Mouse (Mus musculus) heart, postnatal 14 days (tissue): ENCODE data around the gene Ubxn4. TPM values are rescaled to one million over a fixed set of nuclear protein-coding genes. Genes with fewer than 3 reads are reported as not detected.
"Not testable (repeated sequence)": the region's sequence is repeated elsewhere in the genome, so short reads cannot be mapped to it uniquely, and the experiment has no call there.

Source experiments
- DNase-seq, 2 experiments: peaks; one replicate each; pipeline ENCODE4 v3.0.0; 2021 to 2022
- intact Hi-C: fragments of 180-260 bp; cut with DNase I; formaldehyde crosslinking; loops from one replicate; pipeline ENCODE4 v1.15.1; 2025
- long read RNA-seq, 2 experiments: library from polyadenylated mRNA; stranded (forward); transcript quantifications; one replicate each; pipeline ENCODE4 v2.0.0; 2021
- total RNA-seq, 2 experiments: library from RNA; stranded (reverse); gene quantifications; 2 replicates each; pipeline ENCODE4 v1.2.3; 2021

Gene Ubxn4
- 10 to 100 TPM; 37.8 to 41.5 TPM for total RNA-seq
- long read RNA-seq, experiment 1, full-length matches to known transcripts = 50 of 59 reads
- long read RNA-seq, experiment 1, partial matches to known transcripts = 2 of 59 reads
- long read RNA-seq, experiment 1, other reads (novel, unspliced or antisense) = 7 of 59 reads
- long read RNA-seq, experiment 2, full-length matches to known transcripts = 53 of 63 reads
- long read RNA-seq, experiment 2, partial matches to known transcripts = 1 of 63 reads
- long read RNA-seq, experiment 2, other reads (novel, unspliced or antisense) = 9 of 63 reads

DNA sequence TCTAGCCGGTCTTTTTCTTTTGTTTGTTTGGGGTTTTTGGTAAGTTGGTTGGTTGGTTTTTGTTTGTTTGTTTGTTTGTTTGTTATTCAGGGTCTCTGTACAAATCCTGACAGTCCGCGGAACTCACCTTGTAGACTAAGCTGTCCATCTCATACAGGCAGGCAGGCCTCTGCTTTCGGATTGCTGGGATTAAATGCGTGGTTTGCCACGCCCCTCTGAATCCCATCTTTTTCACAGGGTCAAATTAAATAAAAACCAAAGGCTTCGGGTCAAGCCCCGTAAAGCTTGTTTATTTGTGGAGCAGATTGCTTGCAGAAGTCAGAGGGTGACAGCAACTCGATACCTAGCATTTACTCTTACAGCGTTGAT, at the start of gene Ubxn4:
Gene Ubxn4, plus strand, starts transcription at position 338 of the 369 bp plus-strand sequence.
- intact Hi-C loops = loop anchor here (10.0 kb wide), 1 partner anchor 139 kb away; the partner anchor contains the start of genes R3hdm1 and Zranb3
- DNase-seq = no peak

DNA sequence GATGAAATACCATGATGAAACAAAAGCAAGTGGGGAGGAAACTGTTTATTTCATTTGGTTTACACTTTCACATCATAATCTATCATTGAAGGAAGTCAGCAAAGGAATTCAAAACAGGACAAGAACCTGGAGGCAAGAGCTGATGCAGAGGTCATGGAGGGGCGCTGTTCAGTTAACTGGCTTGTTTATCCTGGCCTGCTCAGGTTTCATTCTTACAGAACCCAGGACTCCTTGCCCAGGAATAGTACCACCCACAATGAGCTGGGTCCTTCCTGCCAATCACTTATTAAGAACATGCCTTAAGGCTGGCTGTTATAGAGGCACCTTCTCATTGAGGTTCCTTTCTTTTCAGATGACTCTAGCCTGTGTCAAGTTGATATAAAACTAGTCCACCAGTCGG, 49.8 kb upstream of the Ubxn4 start:
- intact Hi-C loops = no loop called here

GRCm38 (mm10) chr1:128197353-128197752, 46.4 kb upstream of the Ubxn4 start:
- DNase-seq = no peak
- intact Hi-C loops = no loop called here

More for the DNA sequence above, 49.8 kb upstream of the Ubxn4 start:
- DNase-seq = no peak

DNA sequence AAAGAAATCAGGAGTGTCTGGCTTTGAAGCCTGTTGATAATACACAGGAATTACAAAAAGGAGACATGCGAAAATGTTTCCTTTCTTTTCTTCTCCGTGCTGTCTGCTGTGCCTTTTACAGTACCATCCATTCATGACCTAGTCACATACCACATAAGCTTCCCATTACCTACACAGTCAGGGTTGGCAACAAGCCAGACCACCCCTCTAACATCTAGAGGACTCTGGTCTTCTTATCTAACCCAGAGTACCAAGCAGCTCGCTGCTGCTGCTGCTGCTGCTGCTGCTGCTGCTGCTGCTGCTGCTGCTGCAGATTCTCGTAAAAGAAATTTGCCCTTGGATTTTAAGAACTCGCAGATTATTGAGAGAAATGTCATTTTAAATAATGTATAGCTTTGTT, 30.5 kb upstream of the Ubxn4 start:
- intact Hi-C loops = no loop called here
- DNase-seq = no peak

DNA sequence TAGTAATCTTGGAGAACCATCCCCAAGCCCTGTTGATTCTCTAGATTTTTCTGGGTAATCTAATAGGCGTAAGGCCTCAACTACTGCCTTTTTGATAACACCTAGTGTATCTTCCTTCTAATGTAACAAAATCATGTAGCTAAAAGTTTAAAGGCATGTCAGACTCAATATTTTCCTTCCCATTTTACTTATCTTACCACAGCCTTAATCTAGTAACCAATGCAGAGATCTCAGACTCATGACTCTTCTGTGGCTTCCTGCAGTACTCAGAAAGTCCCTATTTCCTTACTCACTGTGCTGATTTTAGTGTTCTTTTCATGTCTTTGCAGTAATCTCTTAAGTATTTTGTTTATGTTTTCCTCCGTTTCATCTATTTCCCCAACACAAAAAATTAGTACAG, 21.9 kb upstream of the Ubxn4 start:
- DNase-seq = no peak
- intact Hi-C loops = loop anchor here (5.0 kb wide), 2 partner anchors 395 to 725 kb away; no protein-coding TSS in a partner anchor

GRCm38 (mm10) chr1:128223304-128223703, 20.5 kb upstream of the Ubxn4 start:
- no peak for DNase-seq
- intact Hi-C loops = loop anchor here (5.0 kb wide), 2 partner anchors 396 to 726 kb away; no protein-coding TSS in a partner anchor

GRCm38 (mm10) chr1:128235181-128235580, 8.6 kb upstream of the Ubxn4 start:
- no peak for DNase-seq
- intact Hi-C loops = no loop called here

- intact Hi-C loops = loop anchor here (10.0 kb wide), 1 partner anchor 139 kb away; the partner anchor contains the start of genes R3hdm1 and Zranb3
- peak; percentile 93 to 94 for DNase-seq
Measured at GRCm38 (mm10) chr1:128243996-128244726, 397 bp downstream of the Ubxn4 start.

DNA sequence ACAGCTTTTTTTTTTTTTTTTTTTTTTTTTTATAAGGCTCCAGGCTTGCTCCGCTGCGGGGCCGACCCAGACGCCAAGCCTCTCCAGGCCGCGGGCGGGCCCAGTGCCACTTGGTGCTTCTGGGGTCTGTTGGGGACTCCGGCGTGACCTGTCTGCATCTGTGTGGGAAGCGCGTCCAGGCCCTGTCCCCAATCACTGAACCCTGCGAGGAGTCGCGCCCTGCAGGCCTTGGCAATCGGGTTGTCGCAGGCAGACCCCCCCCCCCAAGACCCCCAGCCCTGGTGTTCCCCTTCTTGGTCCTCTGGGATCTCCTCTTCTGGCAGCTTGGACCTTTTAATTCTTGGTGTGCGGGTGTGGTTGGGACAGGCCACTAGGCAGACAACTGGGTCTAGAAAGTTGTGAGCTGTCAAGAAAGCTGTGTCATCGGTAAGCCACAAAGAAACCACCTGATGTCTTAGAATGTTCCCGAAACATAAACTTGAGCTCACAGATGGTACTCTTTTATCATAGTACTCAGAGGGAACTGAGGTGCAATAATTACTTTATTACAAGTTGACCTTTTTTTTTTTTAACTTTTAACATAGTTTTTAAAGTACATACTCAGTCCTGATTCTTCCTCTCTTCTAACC, 1.1 kb downstream of the Ubxn4 start:
- intact Hi-C loops = loop anchor here (10.0 kb wide), 1 partner anchor 140 kb away; the partner anchor contains the start of genes R3hdm1 and Zranb3
- peak; percentile 40 to 47 for DNase-seq

GRCm38 (mm10) chr1:128267061-128267460, 23.3 kb downstream of the Ubxn4 start:
- intact Hi-C loops, DNase-seq: not testable (repeated sequence)

DNA sequence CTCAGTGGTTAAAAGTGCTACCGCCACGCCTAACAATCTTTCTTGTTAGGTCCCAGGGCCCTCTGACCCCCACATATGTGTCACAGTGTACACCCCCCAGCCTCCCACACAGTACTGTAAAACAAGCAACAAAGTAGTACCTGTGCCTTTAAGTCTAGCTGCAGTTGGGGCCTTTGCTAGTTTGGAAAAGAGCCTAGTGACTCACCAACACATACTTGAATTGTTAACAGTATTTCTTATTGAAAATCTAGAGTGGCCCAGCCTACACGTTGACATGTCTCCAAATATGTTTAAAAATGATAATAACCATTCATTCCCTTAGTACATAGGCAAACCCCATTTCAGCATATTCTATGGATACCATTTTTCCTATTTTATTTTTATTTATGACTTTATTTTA, 27.0 kb downstream of the Ubxn4 start:
- intact Hi-C loops = no loop called here
- DNase-seq = no peak

GRCm38 (mm10) chr1:128275908-128276307, 32.1 kb downstream of the Ubxn4 start:
- intact Hi-C loops = no loop called here
- no peak for DNase-seq

- DNase-seq = no peak
- intact Hi-C loops = no loop called here
Measured at GRCm38 (mm10) chr1:128278563-128278962, 34.8 kb downstream of the Ubxn4 start.

DNA sequence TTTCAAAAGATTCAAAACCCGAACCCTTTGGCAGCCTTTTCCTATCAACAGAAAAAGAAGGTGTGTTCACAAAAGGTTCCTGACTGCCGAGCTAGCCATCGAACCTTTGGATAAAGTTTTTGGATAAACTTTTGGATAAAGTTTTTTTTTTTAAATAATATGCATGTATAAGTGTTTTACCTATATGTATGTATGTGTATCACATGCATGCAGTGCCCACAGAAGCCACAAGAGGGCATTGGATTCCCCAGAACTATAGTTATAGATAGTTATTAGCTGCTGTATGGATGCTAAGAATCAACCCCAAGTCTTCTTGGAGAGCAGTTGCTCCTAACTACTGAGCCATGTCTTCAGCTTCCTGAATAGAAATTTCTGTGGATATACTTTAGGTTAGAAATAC, 38.0 kb downstream of the Ubxn4 start:
- no peak for DNase-seq
- intact Hi-C loops = loop anchor here (10.0 kb wide), 1 partner anchor 543 kb away; no protein-coding TSS in a partner anchor

DNA sequence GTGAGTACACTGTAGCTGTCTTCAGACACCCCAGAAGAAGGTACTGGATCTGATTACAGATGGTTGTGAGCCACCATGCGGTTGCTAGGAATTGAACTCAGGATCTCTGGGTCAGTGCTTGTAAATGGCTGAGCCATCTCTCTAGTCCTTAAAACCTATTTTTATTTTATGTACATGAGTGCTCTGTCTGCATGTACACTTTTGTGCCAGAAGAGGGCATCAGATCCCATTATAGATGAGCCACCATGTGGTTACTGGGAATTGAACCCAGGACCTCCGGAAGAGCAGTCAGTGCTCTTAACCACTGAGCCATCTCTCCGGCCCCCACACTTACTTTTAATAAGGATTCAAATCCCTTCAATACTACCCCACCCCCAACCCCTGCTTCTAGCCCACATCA, 39.2 kb downstream of the Ubxn4 start:
- no peak for DNase-seq
- intact Hi-C loops = loop anchor here (10.0 kb wide), 1 partner anchor 542 kb away; no protein-coding TSS in a partner anchor

DNA sequence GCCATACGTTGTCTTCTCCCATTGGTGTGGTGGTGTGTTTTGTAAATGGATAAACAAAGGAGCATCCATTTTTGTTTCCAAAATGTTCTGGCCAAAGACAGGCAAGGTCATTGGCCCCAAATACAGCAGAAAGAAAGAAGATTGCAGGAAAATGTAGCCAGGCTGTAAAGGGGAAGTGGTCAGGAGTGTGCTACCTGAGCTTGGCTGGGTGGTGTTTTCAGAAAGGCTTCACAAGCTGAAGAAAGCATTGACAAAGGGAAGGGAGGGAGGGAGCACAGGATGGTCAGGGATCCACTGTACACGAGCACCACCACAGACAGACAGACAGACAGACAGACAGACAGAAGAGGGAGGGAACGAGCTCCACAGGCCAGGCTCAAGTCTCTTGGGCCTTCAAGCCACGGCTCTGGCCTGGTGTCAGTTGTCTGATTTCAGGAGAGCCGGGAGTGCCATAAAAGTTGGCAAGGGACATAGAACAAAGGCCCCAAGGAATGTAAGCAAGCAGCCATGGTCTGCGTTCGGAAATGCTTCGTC, 40.5 kb downstream of the Ubxn4 start:
- intact Hi-C loops = loop anchor here (10.0 kb wide), 1 partner anchor 541 kb away; no protein-coding TSS in a partner anchor
- no peak for DNase-seq

GRCm38 (mm10) chr1:128285136-128285535, 41.4 kb downstream of the Ubxn4 start:
- peak; percentile 5 to 21 for DNase-seq
- intact Hi-C loops = loop anchor here (10.0 kb wide), 1 partner anchor 540 kb away; no protein-coding TSS in a partner anchor

DNA sequence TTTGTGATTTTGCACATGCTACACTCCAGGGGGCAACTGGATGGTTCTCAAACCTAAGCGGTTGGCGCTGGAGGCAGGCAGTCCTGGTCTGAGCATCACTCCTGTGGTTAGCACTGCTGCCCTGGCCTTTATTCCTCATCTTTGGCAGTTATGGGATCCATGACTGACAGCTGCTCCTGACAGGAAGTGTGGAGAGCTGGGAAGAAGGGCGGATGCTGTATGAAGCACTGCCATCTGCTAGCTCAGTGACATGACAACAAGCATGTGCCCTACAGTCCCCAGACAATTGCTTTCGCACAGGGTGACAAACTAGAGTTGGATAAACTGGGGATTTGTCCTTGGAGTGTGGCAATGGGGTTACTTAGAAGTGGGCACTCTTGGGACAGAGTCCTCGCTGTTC, 46.5 kb downstream of the Ubxn4 start:
- no peak for DNase-seq
- intact Hi-C loops = no loop called here

GRCm38 (mm10) chr1:128293524-128293923, 49.8 kb downstream of the Ubxn4 start:
- intact Hi-C loops = no loop called here
- DNase-seq = no peak

GRCm38 (mm10) chr1:128295296-128295695, 51.5 kb downstream of the Ubxn4 start:
- intact Hi-C loops = no loop called here
- no peak for DNase-seq
